Mouse (Mus musculus) right cerebral cortex, adult 2 months (tissue): ENCODE measurements at regions not wholly inside any gene's neighbourhood (a gene's known extent, or its start where the extent isn't known, plus 50 kb on each side); places are given as distances from the start of the nearest gene placed in this dataset.
"Not testable (repeated sequence)": the region's sequence is repeated elsewhere in the genome, so short reads cannot be mapped to it uniquely, and the experiment has no call there.

Source experiments
- DNase-seq, 2 experiments: peaks; one replicate each; pipeline ENCODE4 v3.0.0; 2021 to 2022; ENCODE audit warnings: low spot score in 2 of 2

- DNase-seq: no peak
Observed at GRCm38 (mm10) chr6:66397411-66397810, 137.8 kb upstream of the Mad2l1 start.

- no peak for DNase-seq
Observed at GRCm38 (mm10) chr6:66398674-66399073, 136.5 kb upstream of the Mad2l1 start.

- no peak for DNase-seq
Observed at GRCm38 (mm10) chr6:66399091-66399755, 136.0 kb upstream of the Mad2l1 start.

- DNase-seq: no peak
Observed at GRCm38 (mm10) chr6:66401468-66401867, 133.7 kb upstream of the Mad2l1 start.

- DNase-seq: no peak
Observed at GRCm38 (mm10) chr6:66401868-66402440, 133.2 kb upstream of the Mad2l1 start.

GRCm38 (mm10) chr6:66414822-66415221, 120.4 kb upstream of the Mad2l1 start:
- no peak for DNase-seq

GRCm38 (mm10) chr6:66419452-66420041, 115.6 kb upstream of the Mad2l1 start:
- DNase-seq: no peak

- DNase-seq: no peak
Observed at GRCm38 (mm10) chr6:66428370-66428769, 106.8 kb upstream of the Mad2l1 start.

GRCm38 (mm10) chr6:66450408-66450807, 84.8 kb upstream of the Mad2l1 start:
- DNase-seq: not testable (repeated sequence)

- DNase-seq: no peak
Observed at GRCm38 (mm10) chr6:66458172-66458571, 77.0 kb upstream of the Mad2l1 start.

- DNase-seq: no peak
Observed at GRCm38 (mm10) chr6:66464540-66464939, 70.7 kb upstream of the Mad2l1 start.

GRCm38 (mm10) chr6:66465137-66465853, 69.9 kb upstream of the Mad2l1 start:
- DNase-seq: no peak

- no peak for DNase-seq
Observed at GRCm38 (mm10) chr6:66466757-66467156, 68.4 kb upstream of the Mad2l1 start.

- DNase-seq: no peak
Observed at GRCm38 (mm10) chr6:66470627-66471249, 64.5 kb upstream of the Mad2l1 start.

- DNase-seq: no peak
Observed at GRCm38 (mm10) chr6:66471786-66472185, 63.4 kb upstream of the Mad2l1 start.

GRCm38 (mm10) chr6:66472697-66473096, 62.5 kb upstream of the Mad2l1 start:
- DNase-seq: no peak

- no peak for DNase-seq
Observed at GRCm38 (mm10) chr6:66477575-66477974, 57.6 kb upstream of the Mad2l1 start.

GRCm38 (mm10) chr6:66478326-66478964, 56.7 kb upstream of the Mad2l1 start:
- DNase-seq: no peak

GRCm38 (mm10) chr6:66479576-66479975, 55.6 kb upstream of the Mad2l1 start:
- DNase-seq: no peak

- no peak for DNase-seq
Observed at GRCm38 (mm10) chr6:66480207-66480606, 55.0 kb upstream of the Mad2l1 start.

GRCm38 (mm10) chr6:66482797-66483196, 52.4 kb upstream of the Mad2l1 start:
- DNase-seq: no peak
